Mouse (Mus musculus): ENCODE measurements at regions not wholly inside any gene's neighbourhood (a gene's known extent, or its start where the extent isn't known, plus 50 kb on each side); places are given as distances from the start of the nearest gene placed in this dataset.
A peak's percentile ranks its signal among the peaks of the same experiment; 100 is the strongest.

DNA sequence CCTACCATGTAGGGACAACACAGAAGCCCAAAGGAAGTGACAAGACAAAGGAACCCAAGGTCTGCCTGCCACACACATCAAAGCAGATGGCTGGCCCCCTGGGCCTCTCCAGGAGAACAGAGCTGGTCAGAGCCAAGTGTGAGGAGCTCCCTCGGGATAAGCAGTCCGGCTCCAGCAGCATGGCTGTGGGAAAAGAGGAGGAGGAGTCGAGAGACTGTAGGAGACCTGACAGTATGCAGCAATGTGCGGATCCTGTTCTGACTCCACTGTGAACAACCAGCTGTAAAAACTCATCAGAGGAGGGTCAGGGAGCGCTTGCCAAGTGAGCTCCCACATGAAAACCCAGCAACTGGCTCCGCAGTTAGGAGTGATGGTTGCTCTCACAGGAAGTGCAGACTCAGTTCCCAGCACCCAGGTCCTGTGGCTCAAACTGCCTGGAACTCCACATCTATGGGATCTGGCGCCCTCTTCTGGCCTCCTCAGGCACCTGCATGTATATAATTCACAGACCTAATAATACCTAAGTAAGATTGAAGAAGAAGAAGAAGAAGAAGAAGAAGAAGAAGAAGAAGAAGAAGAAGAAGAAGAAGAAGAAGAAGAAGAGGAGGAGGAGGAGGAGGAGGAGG, 79.3 kb upstream of the Errfi1 start:
- Histone ChIP-seq H3K9ac (ENCODE audit: low read length) (no peak overlapping the region), H3K4me2 (ENCODE audit: low read length) (no peak overlapping the region), H3K27ac (ENCODE audit: low read depth, low read length) (no peak overlapping the region), H3K36me3 (ENCODE audit: control insufficient read depth, insufficient read depth, low read length) (no peaks in the 10 kb centered on the region), H3K4me3 (ENCODE audit: low read depth, low read length) (no peak overlapping the region), H3K9me3 (replicated peaks; ENCODE audit: control insufficient read depth, low read length) (no peaks in the 10 kb centered on the region), H3K4me1 (ENCODE audit: control insufficient read depth, insufficient read depth, low read length) (no peaks in the 10 kb centered on the region), H3K27me3 (replicated peaks; ENCODE audit: control insufficient read depth, insufficient read depth, low read length) (no peaks in the 10 kb centered on the region)
- ATAC-seq (no peak), DNase-seq (ENCODE audit: low spot score) (no peak)
- WGBS, result 87% methylated on average over 7 of the region's 7 CpGs

GRCm38 (mm10) chr4:150771922-150772651, 81.6 kb upstream of the Errfi1 start:
- ATAC-seq, result no peak
- H3K27ac ChIP-seq (ENCODE audit: low read depth, low read length), result no peak overlapping the region

GRCm38 (mm10) chr4:150771469-150771868, 82.2 kb upstream of the Errfi1 start:
- Histone ChIP-seq H3K36me3 (ENCODE audit: control insufficient read depth, insufficient read depth, low read length) (no peaks in the 10 kb centered on the region), H3K9me3 (replicated peaks; ENCODE audit: control insufficient read depth, low read length) (no peaks in the 10 kb centered on the region), H3K27ac (ENCODE audit: low read depth, low read length) (no peak overlapping the region), H3K27me3 (replicated peaks; ENCODE audit: control insufficient read depth, insufficient read depth, low read length) (no peaks in the 10 kb centered on the region), H3K4me3 (ENCODE audit: low read depth, low read length) (no peak overlapping the region), H3K4me1 (ENCODE audit: control insufficient read depth, insufficient read depth, low read length) (no peaks in the 10 kb centered on the region), H3K4me2 (ENCODE audit: low read length) (no peak overlapping the region), H3K9ac (ENCODE audit: low read length) (no peak overlapping the region)
- WGBS, result 38% methylated on average over 2 of the region's 2 CpGs
- DNase-seq (ENCODE audit: low spot score), result no peak
- no peak for ATAC-seq

More at GRCm38 (mm10) chr4:150771922-150772651, 81.6 kb upstream of the Errfi1 start:
- Histone ChIP-seq H3K9ac (ENCODE audit: low read length) (no peak overlapping the region), H3K4me2 (ENCODE audit: low read length) (no peak overlapping the region), H3K9me3 (replicated peaks; ENCODE audit: control insufficient read depth, low read length) (no peaks in the 10 kb centered on the region), H3K36me3 (ENCODE audit: control insufficient read depth, insufficient read depth, low read length) (no peaks in the 10 kb centered on the region), H3K27me3 (replicated peaks; ENCODE audit: control insufficient read depth, insufficient read depth, low read length) (no peaks in the 10 kb centered on the region), H3K4me1 (ENCODE audit: control insufficient read depth, insufficient read depth, low read length) (no peaks in the 10 kb centered on the region), H3K4me3 (ENCODE audit: low read depth, low read length) (no peak overlapping the region)
- 88% methylated on average over 6 of the region's 6 CpGs for WGBS
- no peak for DNase-seq (ENCODE audit: low spot score)

DNA sequence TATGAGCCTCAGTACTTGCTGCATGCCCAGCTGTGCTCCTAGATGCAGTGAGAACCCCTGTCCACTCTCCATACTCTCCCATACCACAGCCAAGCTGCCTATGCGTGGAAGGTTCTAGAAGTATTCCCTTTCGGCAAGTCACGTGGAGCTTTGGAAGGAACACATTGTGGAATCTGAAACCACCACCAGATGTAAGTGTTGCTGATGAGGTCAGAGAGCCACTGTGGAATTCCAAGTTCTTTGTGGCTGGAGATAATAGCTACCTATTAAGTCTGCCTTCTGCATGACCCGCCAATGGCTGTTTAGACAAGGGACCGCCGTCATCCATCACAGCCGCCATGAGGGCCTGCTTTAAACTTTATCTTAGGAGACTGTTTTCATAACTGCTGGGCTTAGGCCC, 84.7 kb upstream of the Errfi1 start:
- no peak for ATAC-seq
- no peaks in the 10 kb centered on the region for H3K9me3 ChIP-seq (replicated peaks; ENCODE audit: control insufficient read depth, low read length)
- no peaks in the 10 kb centered on the region for H3K36me3 ChIP-seq (ENCODE audit: control insufficient read depth, insufficient read depth, low read length)
- no peaks in the 10 kb centered on the region for H3K27me3 ChIP-seq (replicated peaks; ENCODE audit: control insufficient read depth, insufficient read depth, low read length)
- DNase-seq (ENCODE audit: low spot score), result no peak
- WGBS, result 79% methylated on average over 7 of the region's 7 CpGs
- H3K9ac ChIP-seq (ENCODE audit: low read length), result no peak overlapping the region
- H3K4me3 ChIP-seq (ENCODE audit: low read depth, low read length), result no peak overlapping the region
- no peaks in the 10 kb centered on the region for H3K4me1 ChIP-seq (ENCODE audit: control insufficient read depth, insufficient read depth, low read length)
- H3K4me2 ChIP-seq (ENCODE audit: low read length), result no peak overlapping the region
- no peak overlapping the region for H3K27ac ChIP-seq (ENCODE audit: low read depth, low read length)

- 10% methylated on average over 15 of the region's 15 CpGs for WGBS
- H3K9ac ChIP-seq (ENCODE audit: low read length), result peak overlapping the region; percentile 37; the same call in 1 of the 2 replicates
These were observed 95.1 kb upstream of the Errfi1 start for GRCm38 (mm10) chr4:150758467-150759237.

GRCm38 (mm10) chr4:150757815-150758426, 95.8 kb upstream of the Errfi1 start:
- H3K36me3 ChIP-seq (ENCODE audit: control insufficient read depth, insufficient read depth, low read length), result no peaks in the 10 kb centered on the region
- no peaks in the 10 kb centered on the region for H3K27me3 ChIP-seq (replicated peaks; ENCODE audit: control insufficient read depth, insufficient read depth, low read length)
- H3K4me1 ChIP-seq (ENCODE audit: control insufficient read depth, insufficient read depth, low read length), result peaks cover 8% of the 10 kb centered on the region
- peak overlapping the region; percentile 36; the same call in 1 of the 2 replicates for H3K4me2 ChIP-seq (ENCODE audit: low read length)
- no peaks in the 10 kb centered on the region for H3K9me3 ChIP-seq (replicated peaks; ENCODE audit: control insufficient read depth, low read length)
- peak; percentile 26; the same call in 1 of the 2 replicates for ATAC-seq
- no peak overlapping the region for H3K4me3 ChIP-seq (ENCODE audit: low read depth, low read length)
- WGBS, result 26% methylated on average over 10 of the region's 10 CpGs
- H3K9ac ChIP-seq (ENCODE audit: low read length), result peak overlapping the region; percentile 37; the same call in 1 of the 2 replicates
- peak overlapping the region; percentile 63; the same call in 1 of the 2 replicates for H3K27ac ChIP-seq (ENCODE audit: low read depth, low read length)
- DNase-seq (ENCODE audit: low spot score), result no peak

More at GRCm38 (mm10) chr4:150758467-150759237, 95.1 kb upstream of the Errfi1 start:
- peak; percentile 44 for DNase-seq (ENCODE audit: low spot score)
- no peaks in the 10 kb centered on the region for H3K36me3 ChIP-seq (ENCODE audit: control insufficient read depth, insufficient read depth, low read length)
- H3K9me3 ChIP-seq (replicated peaks; ENCODE audit: control insufficient read depth, low read length), result no peaks in the 10 kb centered on the region
- H3K4me3 ChIP-seq (ENCODE audit: low read depth, low read length), result no peak overlapping the region
- ATAC-seq, result peak; percentile 73
- peaks cover 8% of the 10 kb centered on the region for H3K4me1 ChIP-seq (ENCODE audit: control insufficient read depth, insufficient read depth, low read length)
- no peaks in the 10 kb centered on the region for H3K27me3 ChIP-seq (replicated peaks; ENCODE audit: control insufficient read depth, insufficient read depth, low read length)
- peak overlapping the region; percentile 36 for H3K4me2 ChIP-seq (ENCODE audit: low read length)
- peak overlapping the region; percentile 63 for H3K27ac ChIP-seq (ENCODE audit: low read depth, low read length)

DNA sequence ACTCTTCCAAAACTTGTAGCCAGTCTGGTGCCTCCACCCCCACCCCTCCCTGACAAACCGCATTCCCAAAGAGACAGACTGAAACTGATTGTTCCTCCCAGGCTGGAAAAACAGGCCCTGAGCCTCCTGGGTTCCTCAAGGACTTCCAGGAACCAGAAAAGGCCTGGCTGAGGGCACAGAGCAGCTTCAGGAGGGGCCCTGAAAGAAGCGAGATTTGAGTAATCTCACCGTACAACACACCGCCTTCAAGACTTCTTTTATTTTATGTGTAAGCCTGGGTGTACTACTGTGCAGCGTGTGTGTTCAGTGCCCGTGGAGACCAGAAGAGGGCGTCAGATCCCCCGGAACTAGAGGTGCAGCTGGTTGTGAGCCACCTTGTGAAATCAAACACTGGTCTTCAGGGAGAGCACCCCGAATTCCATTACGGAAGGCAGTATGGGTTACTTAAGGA, 96.4 kb upstream of the Errfi1 start:
- H3K4me1 ChIP-seq (ENCODE audit: control insufficient read depth, insufficient read depth, low read length), result peaks cover 8% of the 10 kb centered on the region
- peak; percentile 15; the same call in 1 of the 2 replicates for ATAC-seq
- peak overlapping the region; percentile 25; the same call in 1 of the 2 replicates for H3K9ac ChIP-seq (ENCODE audit: low read length)
- no peak overlapping the region for H3K4me3 ChIP-seq (ENCODE audit: low read depth, low read length)
- no peaks in the 10 kb centered on the region for H3K9me3 ChIP-seq (replicated peaks; ENCODE audit: control insufficient read depth, low read length)
- no peaks in the 10 kb centered on the region for H3K36me3 ChIP-seq (ENCODE audit: control insufficient read depth, insufficient read depth, low read length)
- no peak overlapping the region for H3K27ac ChIP-seq (ENCODE audit: low read depth, low read length)
- no peak overlapping the region for H3K4me2 ChIP-seq (ENCODE audit: low read length)
- 73% methylated on average over 10 of the region's 10 CpGs for WGBS
- H3K27me3 ChIP-seq (replicated peaks; ENCODE audit: control insufficient read depth, insufficient read depth, low read length), result no peaks in the 10 kb centered on the region
- no peak for DNase-seq (ENCODE audit: low spot score)

GRCm38 (mm10) chr4:150755446-150755845, 98.3 kb upstream of the Errfi1 start:
- no peak overlapping the region for H3K4me2 ChIP-seq (ENCODE audit: low read length)
- H3K27me3 ChIP-seq (replicated peaks; ENCODE audit: control insufficient read depth, insufficient read depth, low read length), result no peaks in the 10 kb centered on the region
- H3K4me1 ChIP-seq (ENCODE audit: control insufficient read depth, insufficient read depth, low read length), result peaks cover 8% of the 10 kb centered on the region
- no peak overlapping the region for H3K4me3 ChIP-seq (ENCODE audit: low read depth, low read length)
- ATAC-seq, result no peak
- no peak overlapping the region for H3K27ac ChIP-seq (ENCODE audit: low read depth, low read length)
- H3K36me3 ChIP-seq (ENCODE audit: control insufficient read depth, insufficient read depth, low read length), result no peaks in the 10 kb centered on the region
- no peak for DNase-seq (ENCODE audit: low spot score)
- 96% methylated on average over 7 of the region's 7 CpGs for WGBS
- H3K9me3 ChIP-seq (replicated peaks; ENCODE audit: control insufficient read depth, low read length), result no peaks in the 10 kb centered on the region
- H3K9ac ChIP-seq (ENCODE audit: low read length), result no peak overlapping the region
